Mouse (Mus musculus): Measurements from ENCODE around the gene Kansl2. TPM values are rescaled to one million over a fixed set of nuclear protein-coding genes. Genes with fewer than 3 reads are reported as not detected.

Kansl2 gene
- total RNA-seq (2021), result 10 to 100 TPM; 62.2 to 64.5 TPM
- long read RNA-seq, experiment 1, transcript Kansl2-202 (10 exons, 2,324 nt), result minor isoform, 17 of 81 reads
- long read RNA-seq, experiment 1, transcript Kansl2-204 (10 exons, 3,596 nt), result major isoform, 32 of 81 reads
- long read RNA-seq, experiment 1, partial matches to known transcripts, result 6 of 81 reads
- long read RNA-seq, experiment 1, other reads (novel, unspliced or antisense), result 26 of 81 reads
- long read RNA-seq, experiment 2, transcript Kansl2-202 (10 exons, 2,324 nt), result minor isoform, 22 of 126 reads
- long read RNA-seq, experiment 2, transcript Kansl2-204 (10 exons, 3,596 nt), result major isoform, 54 of 126 reads
- long read RNA-seq, experiment 2, partial matches to known transcripts, result 12 of 126 reads
- long read RNA-seq, experiment 2, other reads (novel, unspliced or antisense), result 38 of 126 reads

- DNase-seq, result peak; percentile 96
- intact Hi-C loops (cut with DNase I), result loop anchor here (5.0 kb wide), 1 partner anchor 33 kb away; no protein-coding TSS in a partner anchor
Observed at GRCm38 (mm10) chr15:98533881-98534627, at the start of gene Kansl2. TSS of gene Kansl2 (minus strand) at chr15:98534264.

DNA sequence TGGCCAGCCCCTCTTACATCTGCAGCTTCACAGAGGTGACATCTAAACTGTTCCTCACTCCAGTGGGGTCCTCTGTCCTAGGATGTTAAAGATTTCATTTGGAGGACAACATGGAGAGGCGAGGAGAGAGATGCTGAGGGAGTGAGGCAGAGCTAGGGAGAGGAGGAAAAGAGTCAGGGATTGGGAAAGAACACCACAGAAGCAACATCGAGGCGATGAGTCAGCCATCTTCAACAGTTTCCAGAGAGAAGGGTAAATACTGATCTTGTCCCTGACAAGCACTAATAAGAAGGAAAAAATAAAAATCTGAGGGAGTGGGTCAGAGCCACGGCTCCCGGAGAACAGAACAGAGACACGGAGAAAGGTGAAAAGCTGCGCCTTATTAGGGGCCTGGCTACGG lies 48.9 kb upstream of the Kansl2 start:
- DNase-seq, result no peak
- intact Hi-C loops (cut with DNase I), result no loop called here

DNA sequence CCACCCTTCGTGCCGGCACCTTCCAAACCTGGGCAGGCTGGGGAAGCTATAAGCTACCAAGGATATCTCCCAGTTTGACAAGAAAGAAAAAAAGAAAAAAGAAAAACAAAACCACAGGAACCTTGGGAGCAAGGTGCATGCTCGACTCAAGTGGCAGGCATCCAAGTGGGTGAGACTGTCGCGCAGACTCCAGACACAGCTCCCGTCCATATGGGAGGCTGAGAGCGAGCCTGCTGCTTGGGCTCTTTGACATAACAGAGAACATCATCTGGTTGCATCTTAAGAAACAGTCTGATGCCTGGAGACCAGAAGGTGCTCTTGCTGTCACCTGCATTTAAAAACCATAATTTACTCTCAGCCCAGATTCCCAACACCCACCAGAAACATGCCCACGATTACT lies 48.3 kb upstream of the Kansl2 start:
- no peak for DNase-seq
- intact Hi-C loops (cut with DNase I), result no loop called here

- peak; percentile 59 to 67 for DNase-seq
- intact Hi-C loops (cut with DNase I), result loop anchor here (1.0 kb wide), 1 partner anchor 37 kb away; no protein-coding TSS in a partner anchor
Observed at GRCm38 (mm10) chr15:98579795-98580464, 45.9 kb upstream of the Kansl2 start.

- intact Hi-C loops (cut with DNase I), result no loop called here
- DNase-seq, result no peak
Observed at GRCm38 (mm10) chr15:98579310-98579709, 45.2 kb upstream of the Kansl2 start.

- DNase-seq, result no peak
- intact Hi-C loops (cut with DNase I), result no loop called here
Observed at GRCm38 (mm10) chr15:98573293-98573692, 39.2 kb upstream of the Kansl2 start.

GRCm38 (mm10) chr15:98570873-98571538 lies 36.9 kb upstream of the Kansl2 start, which contains the start of the genes Ccnt1 and 4930415O20Rik:
TSS of gene Ccnt1 (minus strand) at chr15:98570923.
TSS of gene 4930415O20Rik (plus strand) at chr15:98571004.
- intact Hi-C loops (cut with DNase I), result no loop called here
- no peak for DNase-seq

GRCm38 (mm10) chr15:98569795-98570365 lies 35.8 kb upstream of the Kansl2 start:
- intact Hi-C loops (cut with DNase I), result loop anchor here (5.0 kb wide), 2 partner anchors 38 to 58 kb away; partner anchors contain the start of gene Kansl2
- DNase-seq, result no peak

GRCm38 (mm10) chr15:98569216-98569615 lies 35.2 kb upstream of the Kansl2 start:
- DNase-seq, result no peak
- intact Hi-C loops (cut with DNase I), result loop anchor here (5.0 kb wide), 2 partner anchors 37 to 57 kb away; partner anchors contain the start of gene Kansl2

GRCm38 (mm10) chr15:98568256-98569033 lies 34.4 kb upstream of the Kansl2 start:
- DNase-seq, result no peak
- intact Hi-C loops (cut with DNase I), result loop anchor here (5.0 kb wide), 2 partner anchors 36 to 56 kb away; partner anchors contain the start of gene Kansl2

DNA sequence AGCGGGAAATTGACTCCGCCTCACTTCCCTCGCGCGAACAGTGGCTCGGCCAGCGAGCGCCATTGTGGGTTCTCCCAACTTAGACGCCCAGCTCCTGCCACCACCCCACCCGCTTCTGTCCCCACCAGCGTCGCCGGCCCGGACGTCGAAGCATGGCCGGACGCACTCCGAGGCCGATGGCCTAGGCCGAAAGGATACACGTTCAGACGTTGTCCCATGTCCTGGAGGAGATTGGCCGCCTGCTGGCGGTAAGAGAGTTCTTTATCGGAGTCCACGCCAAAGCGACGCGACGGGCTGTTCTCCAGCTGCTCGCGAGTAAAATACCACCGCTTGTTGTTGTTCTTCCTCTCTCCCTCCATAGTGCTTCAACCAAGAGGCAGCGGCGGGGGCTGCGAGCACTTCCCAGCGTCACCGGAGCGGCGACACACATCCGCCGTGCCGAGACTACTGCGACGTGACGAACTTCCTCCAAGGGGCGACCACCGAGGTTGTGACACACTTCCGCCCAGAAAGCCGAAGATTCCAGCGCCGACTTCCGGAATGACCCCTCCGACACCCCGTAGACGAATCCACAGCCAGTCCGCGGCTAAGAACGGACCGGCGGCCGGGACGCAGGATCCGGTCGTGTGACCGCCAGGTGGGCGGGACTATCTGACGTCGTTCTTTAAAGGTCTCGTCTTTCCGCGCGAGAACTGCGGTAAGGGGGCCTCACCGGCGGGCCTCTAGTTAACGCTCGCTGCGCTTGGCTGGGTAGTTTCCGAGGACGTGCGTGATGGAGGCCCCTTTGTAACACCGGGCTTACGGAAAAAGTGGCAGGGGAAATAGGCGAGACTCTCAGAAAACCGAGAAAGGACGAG lies 33.4 kb upstream of the Kansl2 start:
- peak; percentile 98 to 99 for DNase-seq
- intact Hi-C loops (cut with DNase I), result loop anchor here (5.0 kb wide), 2 partner anchors 35 to 55 kb away; partner anchors contain the start of gene Kansl2

GRCm38 (mm10) chr15:98566973-98567277 lies 32.9 kb upstream of the Kansl2 start:
- intact Hi-C loops (cut with DNase I), result loop anchor here (5.0 kb wide), 2 partner anchors 35 to 55 kb away; partner anchors contain the start of gene Kansl2
- no peak for DNase-seq

- no peak for DNase-seq
- intact Hi-C loops (cut with DNase I), result no loop called here
Observed at GRCm38 (mm10) chr15:98557186-98557585, 23.1 kb upstream of the Kansl2 start.

DNA sequence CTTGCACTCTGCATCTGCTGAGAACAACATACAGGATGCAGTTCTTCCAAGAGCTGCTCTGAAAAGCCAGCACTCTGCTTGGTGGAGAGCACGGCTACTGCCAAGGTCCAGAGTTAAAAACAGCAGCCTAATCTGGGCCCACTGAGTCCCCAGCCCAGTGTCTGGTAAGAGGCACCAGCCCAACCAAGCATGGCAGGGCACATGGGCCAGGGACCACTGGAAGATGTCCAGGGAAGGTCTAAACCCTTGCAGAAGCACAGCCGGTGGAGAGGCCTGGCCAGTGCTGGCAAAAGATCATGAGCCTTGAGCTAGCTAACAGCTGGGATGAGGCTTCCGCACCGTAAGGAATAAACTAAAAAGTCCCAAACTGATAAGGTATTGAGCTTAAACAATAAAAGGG lies 21.8 kb upstream of the Kansl2 start:
- intact Hi-C loops (cut with DNase I), result no loop called here

DNA sequence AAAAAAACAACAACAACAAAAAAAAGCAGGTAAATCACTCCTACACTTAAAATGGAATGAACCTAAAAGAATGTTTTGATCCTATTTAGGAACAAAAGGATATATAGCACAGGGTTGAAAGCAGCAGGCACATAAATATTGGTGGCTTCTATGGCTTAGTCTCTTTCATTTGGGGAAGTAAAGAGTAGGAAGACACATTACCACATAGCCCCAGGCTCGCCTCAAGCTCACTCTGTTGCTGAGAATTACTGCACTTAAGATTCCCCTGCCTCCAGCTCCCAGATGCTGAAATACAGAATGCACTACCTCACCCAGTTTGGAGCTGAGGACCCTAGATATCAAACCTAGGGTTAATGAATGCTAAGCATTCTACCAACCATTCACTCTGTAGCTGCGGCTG lies 18.7 kb upstream of the Kansl2 start:
- intact Hi-C loops (cut with DNase I), result no loop called here
- no peak for DNase-seq

More for the DNA sequence above, 21.8 kb upstream of the Kansl2 start:
- no peak for DNase-seq

GRCm38 (mm10) chr15:98546843-98547242 lies 12.8 kb upstream of the Kansl2 start:
- no peak for DNase-seq
- intact Hi-C loops (cut with DNase I), result no loop called here

- intact Hi-C loops (cut with DNase I), result no loop called here
- DNase-seq, result no peak
Observed at GRCm38 (mm10) chr15:98545151-98545550, 11.1 kb upstream of the Kansl2 start.

DNA sequence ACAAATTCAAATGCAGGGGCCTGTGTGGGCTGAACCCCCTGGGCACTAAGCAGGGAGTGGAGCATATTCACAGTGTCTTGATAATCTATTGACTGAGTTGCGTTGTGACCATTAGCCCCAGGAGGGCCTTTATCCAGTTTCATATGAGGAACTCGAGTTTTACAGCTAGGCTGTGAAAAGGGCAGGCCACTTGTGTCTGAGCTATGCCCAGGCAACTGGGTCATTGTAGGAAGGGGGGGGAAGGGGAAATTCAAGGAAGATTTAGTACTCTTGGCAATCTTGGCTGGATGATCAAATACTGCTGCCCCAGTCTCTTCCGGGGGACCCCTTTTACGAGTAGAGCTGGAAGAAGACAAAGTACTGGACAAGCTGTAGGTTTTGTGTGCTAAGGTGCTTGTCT lies 9.3 kb upstream of the Kansl2 start:
- no peak for DNase-seq
- intact Hi-C loops (cut with DNase I), result no loop called here
